Mouse (Mus musculus) urinary bladder, postnatal 14 days (tissue): ENCODE results near the gene Cyp2d9.
"Not testable (repeated sequence)": the region's sequence is repeated elsewhere in the genome, so short reads cannot be mapped to it uniquely, and the experiment has no call there.

Experiments
- DNase-seq: peaks from one replicate; pipeline ENCODE4 v3.0.0; 2021; ENCODE audit warnings: low spot score

The Cyp2d9 gene

GRCm38 (mm10) chr15:82433137-82433536 is at the start of gene Cyp2d9:
Gene Cyp2d9, plus strand, starts transcription at chr15:82433437.
- DNase-seq: no peak

GRCm38 (mm10) chr15:82385729-82386128 is 47.5 kb upstream of the Cyp2d9 start:
- no peak for DNase-seq

GRCm38 (mm10) chr15:82389916-82390315 is 43.3 kb upstream of the Cyp2d9 start:
- DNase-seq: not testable (repeated sequence)

GRCm38 (mm10) chr15:82393922-82394321 is 39.3 kb upstream of the Cyp2d9 start, which contains the start of gene Cyp2d11:
Gene Cyp2d11, minus strand, starts transcription at chr15:82394022.
- not testable (repeated sequence) for DNase-seq

GRCm38 (mm10) chr15:82395955-82396354 is 37.3 kb upstream of the Cyp2d9 start:
- not testable (repeated sequence) for DNase-seq

- DNase-seq: no peak
These were observed 31.7 kb upstream of the Cyp2d9 start for GRCm38 (mm10) chr15:82401516-82401915.

- no peak for DNase-seq
These were observed 31.1 kb upstream of the Cyp2d9 start for GRCm38 (mm10) chr15:82402106-82402505.

GRCm38 (mm10) chr15:82402741-82403140 is 30.5 kb upstream of the Cyp2d9 start:
- no peak for DNase-seq

GRCm38 (mm10) chr15:82403606-82404005 is 29.6 kb upstream of the Cyp2d9 start:
- DNase-seq: no peak

GRCm38 (mm10) chr15:82404163-82404562 is 29.1 kb upstream of the Cyp2d9 start:
- no peak for DNase-seq

- no peak for DNase-seq
These were observed 26.3 kb upstream of the Cyp2d9 start, which contains the start of gene Cyp2d10 for GRCm38 (mm10) chr15:82406981-82407380. Gene Cyp2d10, minus strand, starts transcription at chr15:82407195.

- DNase-seq: no peak
These were observed 25.7 kb upstream of the Cyp2d9 start for GRCm38 (mm10) chr15:82407536-82407935.

- peak; percentile 85 for DNase-seq
These were observed 16.1 kb upstream of the Cyp2d9 start for GRCm38 (mm10) chr15:82416797-82417789.

- DNase-seq: no peak
These were observed 14.6 kb upstream of the Cyp2d9 start for GRCm38 (mm10) chr15:82418616-82419015.

- DNase-seq: no peak
These were observed 10.3 kb upstream of the Cyp2d9 start for GRCm38 (mm10) chr15:82422935-82423334.

- no peak for DNase-seq
These were observed 9.8 kb upstream of the Cyp2d9 start for GRCm38 (mm10) chr15:82423471-82423870.

GRCm38 (mm10) chr15:82433621-82434020 is 384 bp downstream of the Cyp2d9 start:
- no peak for DNase-seq

- DNase-seq: no peak
These were observed 1.3 kb downstream of the Cyp2d9 start for GRCm38 (mm10) chr15:82434541-82434940.

GRCm38 (mm10) chr15:82435011-82435410 is 1.8 kb downstream of the Cyp2d9 start:
- no peak for DNase-seq

- DNase-seq: no peak
These were observed 2.4 kb downstream of the Cyp2d9 start for GRCm38 (mm10) chr15:82435606-82436005.

GRCm38 (mm10) chr15:82437975-82438617 is 4.9 kb downstream of the Cyp2d9 start:
- DNase-seq: no peak

GRCm38 (mm10) chr15:82443658-82444057 is 10.4 kb downstream of the Cyp2d9 start:
- no peak for DNase-seq

- DNase-seq: no peak
These were observed 12.0 kb downstream of the Cyp2d9 start for GRCm38 (mm10) chr15:82445196-82445595.
